Mouse (Mus musculus) urinary bladder, postnatal 10 days (tissue): ENCODE measurements around the gene Tstd3.

Experiments
- DNase-seq: peaks from one replicate; pipeline ENCODE4 v3.0.0; 2022; ENCODE audit warnings: low spot score

Tstd3 gene

GRCm38 (mm10) chr4:21766863-21767304, at the start of gene Tstd3, which contains the start of gene Usp45:
Tstd3 (minus strand) TSS chr4:21767212.
Usp45 (plus strand) TSS chr4:21767156.
- peak; percentile 23 for DNase-seq

DNA sequence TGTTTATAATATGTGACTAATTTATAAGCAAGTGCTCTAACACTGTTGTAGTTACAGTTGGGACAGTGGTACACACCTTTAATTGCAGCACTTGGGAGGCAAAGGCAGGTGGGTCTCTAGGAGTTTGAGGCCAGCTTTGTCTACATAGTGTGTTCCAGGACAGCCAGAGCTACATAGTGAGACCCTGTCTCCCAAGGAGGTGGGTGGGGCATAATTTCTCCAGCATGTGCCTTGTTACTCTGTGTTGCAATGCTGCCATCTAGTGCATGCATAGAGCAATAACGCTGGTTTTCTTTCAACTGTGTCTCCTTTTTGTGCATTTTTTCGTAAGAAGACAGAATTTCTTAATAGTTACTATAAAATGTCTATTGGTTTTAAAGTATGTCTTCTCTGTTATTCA, 47.0 kb upstream of the Tstd3 start:
- no peak for DNase-seq

DNA sequence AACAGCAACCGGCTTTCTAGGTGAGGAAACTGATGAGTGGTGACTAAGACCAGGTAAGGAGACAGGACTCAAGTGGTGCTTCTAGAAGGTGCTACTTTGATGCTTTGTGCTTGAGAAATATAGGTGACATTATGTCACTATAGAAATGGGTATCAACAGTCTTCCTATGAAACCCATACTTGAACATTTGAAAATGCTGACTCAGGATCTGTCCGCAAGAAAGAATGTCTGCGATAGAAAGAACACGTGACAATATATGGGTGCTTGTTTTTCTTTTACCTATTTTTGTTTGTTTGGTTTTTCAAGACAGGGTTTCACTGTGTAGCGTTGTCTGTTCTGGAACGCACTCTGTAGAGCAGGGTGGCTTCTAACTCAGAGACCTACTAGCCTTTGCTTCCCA, 45.6 kb upstream of the Tstd3 start:
- DNase-seq = no peak

GRCm38 (mm10) chr4:21810608-21811007, 43.6 kb upstream of the Tstd3 start:
- no peak for DNase-seq

- DNase-seq = no peak
Observed at GRCm38 (mm10) chr4:21807204-21807603, 40.2 kb upstream of the Tstd3 start.

- DNase-seq = no peak
Observed at GRCm38 (mm10) chr4:21801620-21802019, 34.6 kb upstream of the Tstd3 start.

DNA sequence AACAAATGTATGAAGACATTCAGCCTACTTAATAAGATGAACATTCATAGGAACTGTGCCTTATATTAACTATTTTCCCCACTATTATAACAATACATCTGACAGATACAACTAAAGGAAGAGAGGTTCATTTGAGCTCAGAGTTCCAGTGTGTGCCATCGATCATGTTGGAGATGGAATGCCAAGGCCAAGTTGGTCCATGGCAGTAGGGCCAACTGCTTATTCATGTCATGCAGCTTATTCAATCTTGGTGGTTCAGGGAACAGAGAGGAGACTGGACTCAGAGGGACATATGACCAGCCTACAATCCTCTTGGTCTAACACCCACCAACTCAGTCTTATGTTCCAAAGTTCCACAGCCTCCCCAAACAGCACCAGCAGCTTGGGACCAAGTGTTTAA, 34.0 kb upstream of the Tstd3 start:
- no peak for DNase-seq

- DNase-seq = no peak
Observed at GRCm38 (mm10) chr4:21793631-21794030, 26.6 kb upstream of the Tstd3 start.

DNA sequence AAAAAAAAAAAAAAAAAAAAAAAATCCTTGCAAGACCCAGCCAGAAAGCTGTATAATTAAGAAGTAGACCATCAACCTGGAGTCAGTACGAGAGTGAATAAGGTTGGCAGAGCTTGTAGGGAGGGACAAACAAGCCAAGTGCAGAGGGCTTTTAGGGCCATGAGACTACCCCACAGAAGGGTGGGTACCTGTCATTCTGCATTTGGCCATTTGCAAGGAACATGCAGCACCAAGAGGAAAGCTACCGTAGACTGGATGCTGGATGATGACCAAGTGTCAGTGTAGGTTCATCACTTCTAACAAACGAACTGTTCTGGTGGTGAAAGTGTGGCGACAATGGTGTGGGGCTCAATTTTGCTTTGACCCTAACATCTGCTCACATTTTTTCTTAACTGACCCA, 22.8 kb upstream of the Tstd3 start:
- DNase-seq = no peak

DNA sequence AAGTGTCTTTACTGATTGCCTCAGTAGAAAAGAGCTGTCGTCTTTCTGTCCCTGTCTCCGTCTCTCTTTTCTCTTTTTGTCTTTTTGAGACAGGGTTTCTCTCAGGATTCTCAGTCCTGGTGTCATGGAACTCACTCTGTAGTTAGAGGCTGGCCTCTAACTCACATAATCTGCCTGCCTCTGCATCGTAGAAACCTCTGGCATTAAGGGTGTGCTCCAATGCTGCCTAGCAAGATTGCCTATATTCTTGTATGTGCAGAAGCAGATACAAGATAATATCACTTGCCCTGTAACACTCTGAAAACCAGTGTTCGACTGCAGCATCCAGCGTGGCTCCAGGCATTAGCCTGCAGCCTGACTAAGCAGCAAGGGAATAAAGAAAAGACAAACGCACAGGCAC, 21.9 kb upstream of the Tstd3 start:
- no peak for DNase-seq

GRCm38 (mm10) chr4:21786268-21786667, 19.3 kb upstream of the Tstd3 start:
- DNase-seq = no peak

GRCm38 (mm10) chr4:21780816-21781726, 14.1 kb upstream of the Tstd3 start:
- no peak for DNase-seq

- DNase-seq = no peak
Observed at GRCm38 (mm10) chr4:21776946-21777265, 9.9 kb upstream of the Tstd3 start.

DNA sequence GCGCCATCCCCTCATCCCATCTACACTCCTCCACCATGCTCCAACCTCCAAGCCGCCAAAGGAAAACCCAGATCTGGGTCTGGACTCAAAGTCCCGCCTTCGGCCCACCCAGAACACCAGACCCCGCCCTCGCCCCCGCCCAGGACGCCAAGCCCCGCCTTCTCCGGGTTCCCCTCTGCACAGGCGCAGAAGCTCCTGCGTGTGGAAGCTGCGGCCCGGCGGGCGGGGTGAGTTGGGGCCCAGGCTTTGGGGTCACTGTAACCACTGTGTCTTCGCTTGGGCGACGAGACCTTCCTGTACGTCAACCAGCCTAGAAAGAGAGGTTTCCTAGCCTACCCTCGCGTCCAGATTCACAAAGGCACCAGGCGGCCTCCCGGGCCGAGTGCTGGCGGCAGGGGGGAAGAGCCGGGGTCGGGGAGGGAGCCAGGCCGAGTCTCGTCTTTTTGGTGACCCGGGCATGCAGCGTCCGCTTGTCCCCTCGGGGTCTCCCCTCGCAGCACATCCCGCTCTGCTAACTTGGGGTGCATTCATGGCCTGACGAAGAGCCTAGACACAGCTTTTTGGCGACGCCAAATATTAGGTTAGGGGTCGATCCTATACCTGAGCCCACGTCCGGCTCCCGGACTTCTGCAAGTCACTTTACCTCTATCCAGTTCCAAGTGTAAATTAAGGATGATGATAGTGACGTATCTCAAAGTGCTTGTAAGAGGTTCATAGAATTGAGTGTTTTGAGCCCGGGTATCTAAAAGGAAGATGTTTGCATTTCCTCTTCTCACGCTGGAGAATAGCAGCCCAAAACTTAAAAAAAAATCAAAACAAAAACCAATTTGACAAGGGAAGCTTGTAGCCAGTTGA, 9.3 kb upstream of the Tstd3 start:
- DNase-seq = peak; percentile 79

GRCm38 (mm10) chr4:21772306-21772705, 5.3 kb upstream of the Tstd3 start:
- DNase-seq = no peak

DNA sequence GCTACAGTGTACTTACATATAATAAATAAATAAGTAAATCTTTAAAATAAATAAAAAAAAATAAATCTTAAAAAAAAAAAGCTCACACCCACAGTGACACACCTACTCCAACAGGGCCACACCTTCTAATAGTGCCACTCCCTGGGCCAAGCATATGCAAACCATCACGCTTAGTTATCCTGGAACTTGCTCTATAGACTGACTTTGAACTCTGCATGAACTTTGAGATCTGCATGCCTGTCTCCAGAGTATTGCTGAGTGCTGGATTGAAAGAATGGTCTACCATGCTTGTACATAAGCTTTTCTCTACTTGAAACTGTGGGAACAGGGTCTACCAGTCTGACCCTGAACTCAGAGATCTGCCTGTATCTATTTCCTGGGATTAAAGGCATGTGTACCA, 4.1 kb upstream of the Tstd3 start:
- DNase-seq = no peak

DNA sequence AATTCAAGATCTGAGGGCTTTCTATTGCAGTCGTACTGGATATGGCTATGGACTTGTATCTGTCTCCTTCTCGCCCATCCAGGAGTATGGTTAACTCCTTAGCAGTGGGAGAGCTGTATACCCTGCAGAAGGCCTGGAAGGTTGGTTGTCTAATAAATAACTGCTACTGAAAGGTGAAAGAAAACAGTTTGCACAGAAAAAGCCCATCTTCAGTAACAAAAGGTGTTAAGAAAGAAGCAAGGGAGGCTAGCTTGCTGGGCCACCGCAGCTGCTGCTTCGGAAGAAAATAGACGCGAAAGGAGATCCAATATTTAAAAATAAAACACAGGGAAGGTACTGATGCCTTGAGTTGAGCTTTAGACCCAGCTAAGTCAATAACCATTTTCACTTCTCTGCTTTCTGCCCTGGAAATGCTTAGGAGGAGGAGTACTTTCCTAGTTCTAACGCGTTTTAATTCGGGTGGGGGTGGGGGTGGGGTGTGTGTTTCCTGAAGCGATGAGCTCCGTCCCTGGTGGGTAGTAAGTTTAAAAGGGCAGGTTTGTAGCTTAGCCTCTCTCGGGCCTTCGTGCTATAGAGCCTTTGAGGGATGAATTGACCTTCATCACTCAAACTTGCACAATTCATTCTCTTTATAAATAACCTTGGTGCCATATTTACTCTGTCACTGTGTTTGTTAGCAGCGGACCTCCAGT, 695 bp downstream of the Tstd3 start:
- no peak for DNase-seq

GRCm38 (mm10) chr4:21763827-21764226, 3.2 kb downstream of the Tstd3 start:
- no peak for DNase-seq

DNA sequence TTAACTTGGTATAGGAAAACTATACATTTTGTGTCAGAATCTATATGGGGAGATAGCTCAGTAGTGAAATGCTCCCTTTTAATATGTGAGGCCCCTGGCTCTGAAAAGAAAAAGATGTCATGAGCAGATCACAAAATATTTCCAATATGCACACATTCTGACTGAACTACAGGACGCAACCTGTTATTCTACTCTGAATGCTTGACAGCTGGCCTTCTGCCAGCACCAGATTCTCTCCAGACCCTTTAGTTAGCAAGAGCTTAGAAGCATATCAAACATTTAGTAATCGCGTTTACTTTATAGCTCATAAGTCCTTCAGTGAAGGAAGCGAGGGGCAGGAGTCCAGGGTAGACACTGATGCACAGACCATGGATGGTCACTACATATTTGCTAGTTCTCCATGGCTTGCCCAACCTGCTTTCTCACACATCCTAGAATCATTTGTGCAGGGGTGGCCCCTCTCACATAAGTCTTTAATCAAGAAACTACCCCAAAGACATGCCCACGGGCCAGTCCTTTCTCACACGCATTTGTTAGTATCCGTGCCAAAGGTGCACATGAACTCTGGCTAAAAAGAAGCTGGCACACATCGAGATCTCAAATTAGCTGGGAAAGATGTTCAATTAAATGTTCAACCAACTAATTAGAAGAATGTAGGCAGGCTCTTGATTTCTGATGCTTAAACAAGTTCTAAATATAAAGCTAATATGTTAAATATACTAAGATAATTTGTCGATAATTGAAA, 5.4 kb downstream of the Tstd3 start:
- no peak for DNase-seq

GRCm38 (mm10) chr4:21758860-21759259, 8.2 kb downstream of the Tstd3 start:
- DNase-seq = no peak

- DNase-seq = no peak
Observed at GRCm38 (mm10) chr4:21755123-21755789, 11.8 kb downstream of the Tstd3 start.
